Mouse (Mus musculus): ENCODE data around the gene Cdh22. TPM values are rescaled to one million over a fixed set of nuclear protein-coding genes. Genes with fewer than 3 reads are reported as not detected.
A peak's percentile ranks its signal among the peaks of the same experiment; 100 is the strongest.

Cdh22 gene
- polyA plus RNA-seq, 1 experiment from 2014 or later = 0.05 TPM

DNA sequence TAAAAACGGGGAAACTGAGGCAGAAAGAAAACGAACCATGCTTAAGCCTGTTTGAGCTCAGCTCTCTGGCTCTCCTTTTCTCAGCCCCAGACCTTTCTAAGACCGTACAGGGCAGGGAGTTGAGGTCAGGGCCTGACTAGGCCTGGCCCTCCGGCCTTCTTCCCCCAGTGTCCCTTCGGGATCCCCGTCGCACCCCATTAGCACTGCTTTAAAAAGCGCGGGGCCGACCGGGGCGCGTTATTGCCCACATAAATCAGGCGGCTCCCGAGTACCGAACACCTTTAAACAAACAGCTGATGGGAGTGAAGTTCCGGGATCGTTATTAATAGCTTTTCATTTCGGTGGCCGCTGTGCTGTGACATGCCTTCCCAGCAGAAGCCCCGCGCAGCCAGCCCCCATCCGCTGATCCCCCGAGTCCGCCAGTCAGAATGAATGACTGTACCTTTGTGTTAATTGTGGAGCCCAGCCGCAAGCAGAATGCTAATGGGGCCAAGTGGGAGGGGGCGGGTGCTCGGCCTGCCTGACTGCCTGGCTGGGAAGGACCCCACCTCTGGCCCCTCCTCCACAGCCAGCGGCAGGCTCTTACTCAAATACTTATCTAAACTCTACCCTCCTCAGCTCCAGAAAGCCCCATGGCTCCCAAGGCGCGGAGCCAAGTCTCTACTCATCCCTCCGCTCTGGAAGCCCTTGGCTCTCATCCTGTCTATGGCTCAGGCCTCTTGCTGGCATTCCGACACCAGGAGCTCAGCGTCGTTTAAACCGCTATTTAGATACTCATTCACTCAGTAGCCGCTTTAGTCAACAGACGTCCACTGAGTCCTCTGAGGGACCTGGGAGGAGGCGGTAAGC lies 19.3 kb downstream of the Cdh22 start:
- 3% methylated on average over 39 of the region's 39 CpGs for WGBS

DNA sequence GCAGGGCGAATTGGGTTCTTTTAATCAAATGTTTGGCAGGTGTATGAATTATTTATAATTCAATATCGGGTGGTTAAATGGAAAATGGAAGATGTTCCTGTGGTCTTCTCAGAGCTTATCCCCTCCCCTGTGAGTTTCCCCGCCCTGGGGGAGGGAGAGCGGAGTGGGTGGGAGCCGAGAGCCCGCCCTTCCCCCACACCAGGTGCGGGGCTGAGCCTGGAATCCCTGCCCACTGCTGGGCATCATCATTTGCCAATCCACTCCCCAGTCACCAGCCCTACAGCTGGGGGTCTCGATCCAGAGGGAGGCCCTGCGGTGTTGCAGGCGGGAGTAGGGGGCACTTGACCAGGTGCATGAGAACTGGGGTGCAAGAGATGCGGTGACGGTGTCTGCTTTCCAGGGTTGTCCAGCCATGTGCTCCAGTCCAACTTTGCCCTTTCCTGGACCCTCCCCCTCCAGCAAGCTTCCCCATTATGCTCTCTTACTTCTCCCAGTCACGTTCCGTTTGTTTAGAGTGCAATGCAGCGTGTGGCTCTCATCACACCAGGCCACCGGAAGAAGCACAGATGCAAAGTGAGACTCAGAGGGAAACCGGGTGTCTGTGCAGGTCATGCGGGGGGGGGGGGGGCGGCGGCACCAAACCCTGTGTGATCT lies 23.1 kb downstream of the Cdh22 start:
- ATAC-seq (ENCODE audit: low FRiP score, low TSS enrichment) = no peak
- Histone ChIP-seq H3K9ac (ENCODE audit: low read length) (no peak overlapping the region), H3K4me2 (replicated peaks; ENCODE audit: low read depth) (no peak overlapping the region), H3K36me3 (ENCODE audit: control insufficient read depth, insufficient read depth, low read length) (no peaks in the 10 kb centered on the region), H3K27ac (replicated peaks) (no peak overlapping the region), H3K9me3 (ENCODE audit: control insufficient read depth, low read length) (no peaks in the 10 kb centered on the region), H3K27me3 (ENCODE audit: control insufficient read depth, insufficient read depth, low read length) (peaks cover 16% of the 10 kb centered on the region; the same call in 1 of the 2 replicates), H3K4me1 (replicated peaks; ENCODE audit: control insufficient read depth, insufficient read depth) (no peaks in the 10 kb centered on the region), H3K4me3 (ENCODE audit: low read depth, low read length) (no peak overlapping the region)
- under 1% methylated on average over 20 of the region's 20 CpGs for WGBS
- TF ChIP-seq EP300 (optimal IDR thresholded peaks at IDR 0.05) (no peak), CTCF (IDR thresholded peaks at IDR 0.05; ENCODE audit: low read depth) (no peak)
- no peak for DNase-seq (ENCODE audit: low spot score)

More for the DNA sequence above, 19.3 kb downstream of the Cdh22 start:
- H3K4me1 ChIP-seq (replicated peaks; ENCODE audit: control insufficient read depth, insufficient read depth) = no peaks in the 10 kb centered on the region
- peak overlapping the region; percentile 25 for H3K4me2 ChIP-seq (replicated peaks; ENCODE audit: low read depth)
- no peak for DNase-seq (ENCODE audit: low spot score)
- H3K9ac ChIP-seq (ENCODE audit: low read length) = no peak overlapping the region
- peaks cover 16% of the 10 kb centered on the region; the same call in 1 of the 2 replicates for H3K27me3 ChIP-seq (ENCODE audit: control insufficient read depth, insufficient read depth, low read length)
- H3K36me3 ChIP-seq (ENCODE audit: control insufficient read depth, insufficient read depth, low read length) = no peaks in the 10 kb centered on the region
- H3K27ac ChIP-seq (replicated peaks) = no peak overlapping the region
- no peak for TF ChIP-seq CTCF (IDR thresholded peaks at IDR 0.05; ENCODE audit: low read depth)
- TF ChIP-seq EP300 (optimal IDR thresholded peaks at IDR 0.05) = no peak
- H3K4me3 ChIP-seq (ENCODE audit: low read depth, low read length) = no peak overlapping the region
- H3K9me3 ChIP-seq (ENCODE audit: control insufficient read depth, low read length) = no peaks in the 10 kb centered on the region
- ATAC-seq (ENCODE audit: low FRiP score, low TSS enrichment) = no peak

DNA sequence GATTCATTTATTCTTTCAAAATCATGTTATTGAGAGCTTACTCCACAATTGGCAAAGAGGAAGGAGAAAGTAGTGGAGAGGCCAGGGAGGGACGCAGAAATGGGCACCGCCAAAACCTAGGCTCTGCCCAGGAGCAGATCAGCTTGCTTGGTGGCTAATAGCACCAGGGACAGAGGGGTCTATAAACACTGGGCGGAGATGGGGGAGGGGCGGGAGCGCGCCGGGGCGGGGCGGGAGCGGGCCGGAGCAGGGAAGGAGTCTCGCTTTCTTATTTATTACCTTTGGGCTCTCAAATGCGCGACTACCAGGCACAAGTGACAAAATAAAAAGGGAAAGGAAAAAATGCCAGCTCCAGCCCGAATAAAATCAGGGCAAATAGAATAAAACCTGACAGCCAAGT lies 23.7 kb downstream of the Cdh22 start:
- no peak for TF ChIP-seq EP300 (optimal IDR thresholded peaks at IDR 0.05)
- TF ChIP-seq CTCF (IDR thresholded peaks at IDR 0.05; ENCODE audit: low read depth) = no peak
- H3K4me3 ChIP-seq (ENCODE audit: low read depth, low read length) = no peak overlapping the region
- H3K36me3 ChIP-seq (ENCODE audit: control insufficient read depth, insufficient read depth, low read length) = no peaks in the 10 kb centered on the region
- WGBS = under 1% methylated on average over 15 of the region's 15 CpGs
- peaks cover 14% of the 10 kb centered on the region; the same call in 1 of the 2 replicates for H3K27me3 ChIP-seq (ENCODE audit: control insufficient read depth, insufficient read depth, low read length)
- no peak overlapping the region for H3K27ac ChIP-seq (replicated peaks)
- no peaks in the 10 kb centered on the region for H3K4me1 ChIP-seq (replicated peaks; ENCODE audit: control insufficient read depth, insufficient read depth)
- no peak overlapping the region for H3K4me2 ChIP-seq (replicated peaks; ENCODE audit: low read depth)
- H3K9me3 ChIP-seq (ENCODE audit: control insufficient read depth, low read length) = no peaks in the 10 kb centered on the region
- ATAC-seq (ENCODE audit: low FRiP score, low TSS enrichment) = no peak
- DNase-seq (ENCODE audit: low spot score) = no peak
- no peak overlapping the region for H3K9ac ChIP-seq (ENCODE audit: low read length)

DNA sequence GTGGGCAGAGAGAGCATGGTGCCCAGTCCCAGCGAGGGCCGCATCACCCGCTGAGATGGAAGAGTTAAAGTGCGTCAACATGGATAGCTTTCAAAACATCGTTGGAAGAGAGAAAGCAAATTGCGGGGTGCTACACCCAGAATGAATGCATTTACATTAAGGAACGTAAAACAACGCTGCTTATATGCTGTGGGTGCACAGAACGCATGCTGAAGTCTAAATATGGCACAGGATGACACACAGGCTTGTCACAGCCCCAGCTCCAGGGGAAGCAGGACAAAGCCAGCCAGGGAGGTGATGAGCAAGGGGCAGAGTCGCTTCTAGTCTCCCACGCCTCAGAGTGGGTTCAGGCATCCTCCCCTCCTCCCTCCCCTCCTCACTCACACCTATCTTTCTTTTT lies 27.0 kb downstream of the Cdh22 start:
- no peak for DNase-seq (ENCODE audit: low spot score)
- ATAC-seq (ENCODE audit: low FRiP score, low TSS enrichment) = no peak
- H3K36me3 ChIP-seq (ENCODE audit: control insufficient read depth, insufficient read depth, low read length) = no peaks in the 10 kb centered on the region
- no peak overlapping the region for H3K27ac ChIP-seq (replicated peaks)
- H3K4me1 ChIP-seq (replicated peaks; ENCODE audit: control insufficient read depth, insufficient read depth) = no peaks in the 10 kb centered on the region
- TF ChIP-seq CTCF (IDR thresholded peaks at IDR 0.05; ENCODE audit: low read depth) (no peak), EP300 (optimal IDR thresholded peaks at IDR 0.05) (no peak)
- 63% methylated on average over 11 of the region's 11 CpGs for WGBS
- H3K9me3 ChIP-seq (ENCODE audit: control insufficient read depth, low read length) = no peaks in the 10 kb centered on the region
- no peak overlapping the region for H3K4me3 ChIP-seq (ENCODE audit: low read depth, low read length)
- no peak overlapping the region for H3K9ac ChIP-seq (ENCODE audit: low read length)
- peaks cover 12% of the 10 kb centered on the region; the same call in 1 of the 2 replicates for H3K27me3 ChIP-seq (ENCODE audit: control insufficient read depth, insufficient read depth, low read length)
- no peak overlapping the region for H3K4me2 ChIP-seq (replicated peaks; ENCODE audit: low read depth)

DNA sequence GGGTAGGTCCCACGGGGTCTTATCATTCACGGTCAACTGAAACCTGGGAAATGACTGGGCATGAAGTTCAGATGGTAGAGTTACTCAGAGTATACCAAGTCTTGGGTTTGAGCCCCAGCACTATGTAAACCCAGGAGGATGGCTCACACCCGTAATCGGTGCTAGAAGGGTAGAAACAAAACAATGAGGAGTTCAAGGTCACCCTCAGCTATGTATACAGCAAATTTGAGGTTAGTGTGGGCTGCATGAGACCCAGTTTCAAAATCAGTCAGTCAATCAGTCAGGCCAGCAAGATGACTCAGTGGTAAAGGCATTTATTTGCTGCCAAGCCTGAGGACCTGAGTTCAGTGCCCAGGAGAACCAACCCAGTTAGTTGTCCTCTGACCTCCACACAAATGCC lies 27.6 kb downstream of the Cdh22 start:
- TF ChIP-seq CTCF (IDR thresholded peaks at IDR 0.05; ENCODE audit: low read depth) (no peak), EP300 (optimal IDR thresholded peaks at IDR 0.05) (no peak)
- H3K4me2 ChIP-seq (replicated peaks; ENCODE audit: low read depth) = no peak overlapping the region

DNA sequence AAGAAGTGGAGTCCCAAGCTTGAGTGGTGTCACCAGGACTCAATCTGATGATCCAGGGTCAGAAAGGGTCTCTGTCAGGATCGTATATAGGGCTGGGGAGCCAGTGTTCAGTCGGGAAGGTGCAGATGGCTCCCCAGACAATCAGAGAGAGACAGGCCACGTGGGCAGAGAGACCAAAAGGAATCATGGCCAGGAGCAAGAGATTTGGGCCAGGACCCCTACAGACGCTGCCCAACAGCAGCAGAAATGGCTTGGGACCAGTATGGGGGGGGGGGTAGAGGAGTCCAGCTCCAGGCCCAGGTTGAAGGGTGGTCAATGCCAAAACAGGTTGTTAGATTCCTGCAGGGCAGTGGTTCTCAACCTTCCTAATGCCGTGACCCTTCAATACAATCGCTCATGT lies 29.2 kb downstream of the Cdh22 start:
- no peaks in the 10 kb centered on the region for H3K4me1 ChIP-seq (replicated peaks; ENCODE audit: control insufficient read depth, insufficient read depth)
- H3K4me3 ChIP-seq (ENCODE audit: low read depth, low read length) = no peak overlapping the region
- no peak for DNase-seq (ENCODE audit: low spot score)
- no peak for TF ChIP-seq EP300 (optimal IDR thresholded peaks at IDR 0.05)
- no peak for TF ChIP-seq CTCF (IDR thresholded peaks at IDR 0.05; ENCODE audit: low read depth)
- H3K4me2 ChIP-seq (replicated peaks; ENCODE audit: low read depth) = no peak overlapping the region
- H3K36me3 ChIP-seq (ENCODE audit: control insufficient read depth, insufficient read depth, low read length) = no peaks in the 10 kb centered on the region
- no peak overlapping the region for H3K27ac ChIP-seq (replicated peaks)
- no peak for ATAC-seq (ENCODE audit: low FRiP score, low TSS enrichment)
- H3K27me3 ChIP-seq (ENCODE audit: control insufficient read depth, insufficient read depth, low read length) = 0 out of 2 replicates have a peak, but pooled peaks cover under 1% of the 10 kb centered on the region
- 79% methylated on average over 6 of the region's 6 CpGs for WGBS
- no peak overlapping the region for H3K9ac ChIP-seq (ENCODE audit: low read length)
- no peaks in the 10 kb centered on the region for H3K9me3 ChIP-seq (ENCODE audit: control insufficient read depth, low read length)

More for the DNA sequence above, 27.6 kb downstream of the Cdh22 start:
- Histone ChIP-seq H3K9ac (ENCODE audit: low read length) (no peak overlapping the region), H3K27me3 (ENCODE audit: control insufficient read depth, insufficient read depth, low read length) (peaks cover 11% of the 10 kb centered on the region; the same call in 1 of the 2 replicates), H3K4me3 (ENCODE audit: low read depth, low read length) (no peak overlapping the region), H3K4me1 (replicated peaks; ENCODE audit: control insufficient read depth, insufficient read depth) (no peaks in the 10 kb centered on the region), H3K9me3 (ENCODE audit: control insufficient read depth, low read length) (no peaks in the 10 kb centered on the region), H3K36me3 (ENCODE audit: control insufficient read depth, insufficient read depth, low read length) (no peaks in the 10 kb centered on the region), H3K27ac (replicated peaks) (no peak overlapping the region)
- 69% methylated on average over 4 of the region's 4 CpGs for WGBS
- DNase-seq (ENCODE audit: low spot score) (no peak), ATAC-seq (ENCODE audit: low FRiP score, low TSS enrichment) (no peak)
